Mouse (Mus musculus) liver, adult (tissue): ENCODE results near the gene Cep85l.

Experiments
- GATA4 ChIP-seq: IDR thresholded peaks from 2 replicates; pipeline ENCODE4 v1.6.1; 2014; ENCODE audit warnings: mild to moderate bottlenecking, low read length; ENCODE audit not compliant: insufficient replicate concordance

The Cep85l gene

GRCm38 (mm10) chr10:53379709-53380106 lies at the start of gene Cep85l:
Gene Cep85l (minus strand): TSS chr10:53379947.
- TF ChIP-seq GATA4: no peak

- TF ChIP-seq GATA4: no peak
These were observed 49.1 kb upstream of the Cep85l start for GRCm38 (mm10) chr10:53428695-53429447.

DNA sequence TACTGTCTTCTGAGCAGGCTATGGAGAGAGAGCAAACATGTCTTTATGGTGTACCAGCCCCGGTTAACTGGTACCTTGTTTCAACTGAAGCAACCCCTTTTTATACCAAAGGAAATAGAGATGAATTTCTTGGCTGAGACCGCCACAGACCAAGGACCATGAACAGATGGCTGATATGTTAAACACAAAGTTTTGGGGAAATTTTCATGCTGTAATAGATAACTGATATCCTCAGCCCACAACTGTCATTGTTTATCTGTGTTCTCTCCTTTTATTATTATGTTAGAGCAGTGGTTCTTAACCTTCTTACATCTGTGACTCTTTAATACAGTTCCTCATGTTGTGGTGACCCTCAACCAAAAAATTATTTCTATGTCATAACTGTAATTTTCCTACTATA lies 46.8 kb upstream of the Cep85l start:
- TF ChIP-seq GATA4: no peak

DNA sequence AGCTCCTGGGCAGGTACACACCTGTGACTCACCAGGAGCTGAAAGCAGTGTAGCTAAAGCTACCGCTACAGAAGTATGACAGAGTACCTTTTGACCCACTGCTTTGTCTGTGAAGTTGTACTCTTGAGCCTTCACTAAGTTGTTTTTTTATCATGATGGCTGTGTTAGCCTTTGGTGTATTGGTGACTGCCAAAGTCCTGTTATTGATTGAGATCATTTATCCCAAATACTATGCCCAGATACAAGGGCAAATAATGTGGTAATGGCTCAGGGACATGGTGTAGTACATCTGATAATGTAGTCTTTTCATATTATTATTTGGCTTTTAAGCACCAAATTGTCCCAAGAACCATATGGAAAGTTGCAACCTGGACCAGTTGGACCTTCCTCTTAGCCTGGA lies 43.3 kb upstream of the Cep85l start:
- TF ChIP-seq GATA4: peak; percentile 65

GRCm38 (mm10) chr10:53422206-53422605 lies 42.5 kb upstream of the Cep85l start:
- TF ChIP-seq GATA4: no peak

- no peak for TF ChIP-seq GATA4
These were observed 41.9 kb upstream of the Cep85l start for GRCm38 (mm10) chr10:53421613-53422012.

DNA sequence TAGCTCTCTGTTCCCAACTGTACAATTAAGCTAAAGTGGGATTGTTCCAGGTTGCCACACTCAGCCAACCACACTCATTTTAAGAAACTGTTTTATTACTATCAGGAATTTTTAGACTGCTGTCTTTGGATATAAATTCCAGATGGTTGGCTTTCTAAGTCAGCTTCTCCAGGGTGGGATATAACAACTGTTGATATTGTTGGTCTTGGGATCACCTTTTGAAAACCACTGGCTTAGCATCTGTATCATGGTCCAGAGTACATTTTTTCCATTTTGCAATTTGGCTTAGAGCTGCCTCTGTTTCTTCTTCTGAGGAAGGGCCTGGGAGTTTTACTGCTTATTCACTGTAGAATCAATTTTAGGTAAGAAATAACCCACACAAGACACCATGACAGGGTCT lies 40.3 kb upstream of the Cep85l start:
- no peak for TF ChIP-seq GATA4

DNA sequence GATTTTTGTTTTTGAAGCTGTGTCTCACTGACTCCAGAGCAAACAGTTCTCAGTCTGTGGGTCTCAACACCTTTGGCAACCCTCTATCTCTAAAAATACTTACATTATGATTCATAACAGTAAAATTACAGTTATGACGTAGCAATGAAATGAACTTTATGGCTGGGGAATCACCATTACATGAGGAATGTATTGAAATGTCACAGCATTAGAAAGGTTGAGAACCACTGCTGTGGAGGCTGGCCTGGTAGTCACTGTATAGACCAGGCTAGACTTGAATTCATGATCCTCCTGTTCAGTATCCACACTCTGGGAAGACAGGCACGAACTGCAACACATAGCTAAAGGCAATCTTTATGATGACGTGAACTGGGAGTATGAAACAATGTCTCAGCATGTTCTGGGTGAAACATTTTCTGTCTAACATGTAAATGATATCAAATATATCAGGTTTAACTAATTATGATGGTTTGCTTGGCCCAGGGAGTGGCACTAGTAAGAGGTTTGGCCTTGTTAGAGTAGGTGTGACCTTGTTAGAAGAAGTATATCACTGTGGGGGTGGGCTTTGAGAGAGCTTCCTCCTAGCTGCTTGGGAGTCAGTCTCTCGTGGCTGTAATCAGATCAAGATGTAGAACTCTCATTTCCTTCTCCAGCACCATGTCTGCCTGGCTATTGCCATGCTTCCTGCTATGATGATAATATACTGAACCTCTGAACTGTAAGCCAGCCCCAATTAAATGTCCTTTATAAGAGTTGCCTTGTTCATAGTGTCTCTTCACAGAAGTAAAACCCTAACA lies 39.6 kb upstream of the Cep85l start:
- TF ChIP-seq GATA4: no peak

DNA sequence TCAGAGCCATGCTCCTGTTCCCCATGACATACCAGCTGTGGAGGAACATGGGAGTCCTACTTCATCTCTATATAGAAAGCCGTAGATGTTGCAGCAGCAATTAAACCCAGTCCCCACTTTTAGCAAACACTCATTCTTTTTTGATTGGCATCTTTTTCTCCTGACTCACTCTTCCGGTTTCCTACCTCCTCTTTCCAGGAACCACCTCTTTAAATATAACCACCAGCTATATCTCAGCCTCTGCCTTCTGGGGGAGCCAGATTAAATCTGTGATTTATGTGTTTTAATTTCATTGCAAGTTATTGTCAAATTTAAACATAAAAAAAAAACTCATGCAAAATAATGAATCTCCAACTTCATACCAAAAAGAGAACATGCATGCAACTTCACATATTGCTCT lies 37.3 kb upstream of the Cep85l start:
- no peak for TF ChIP-seq GATA4

DNA sequence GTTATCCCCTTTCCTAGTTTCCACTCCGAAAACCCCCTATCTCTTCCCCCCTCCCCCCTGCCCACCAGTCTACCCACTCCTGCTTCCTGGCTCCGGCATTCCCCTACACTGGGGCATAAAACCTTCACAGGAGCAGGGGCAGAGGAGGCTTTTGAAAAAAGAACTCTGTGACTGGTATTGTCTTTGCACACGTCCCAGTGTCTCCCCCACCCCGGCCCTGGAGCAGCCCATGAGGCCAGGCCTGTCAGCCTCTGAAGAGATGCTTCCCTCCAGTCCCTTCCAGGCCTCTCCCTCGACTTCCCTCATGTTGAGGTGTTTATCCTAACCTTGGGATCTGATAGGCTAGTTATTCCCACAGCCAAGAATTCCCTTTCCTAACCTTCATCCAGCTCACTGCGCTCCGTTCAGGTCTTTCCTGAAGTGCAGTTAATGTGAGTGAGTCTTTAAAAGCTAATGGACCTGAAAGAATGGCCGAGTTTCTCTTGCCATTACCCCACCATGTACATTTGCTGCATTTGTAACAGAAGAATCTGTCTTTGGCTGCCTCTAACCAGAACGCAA lies 36.5 kb upstream of the Cep85l start:
- TF ChIP-seq GATA4: no peak

DNA sequence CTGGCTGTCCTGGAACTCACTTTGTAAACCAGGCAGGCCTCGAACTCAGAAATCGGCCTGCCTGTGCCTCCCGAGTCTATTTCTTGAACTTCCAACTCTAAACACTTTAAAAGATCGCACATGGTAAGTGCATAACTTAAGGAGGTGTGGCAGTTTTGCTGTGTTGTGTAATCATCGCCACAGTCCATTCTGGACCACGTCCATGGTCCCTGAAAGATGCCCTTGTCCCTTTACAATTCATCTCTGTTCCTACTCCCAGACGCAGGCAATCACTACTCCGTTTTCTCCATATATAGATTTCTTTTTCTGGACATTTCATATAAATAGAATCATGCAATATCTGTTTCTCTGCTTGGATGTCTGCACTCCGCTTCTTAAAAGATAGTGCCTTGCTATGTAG lies 35.5 kb upstream of the Cep85l start:
- TF ChIP-seq GATA4: no peak

DNA sequence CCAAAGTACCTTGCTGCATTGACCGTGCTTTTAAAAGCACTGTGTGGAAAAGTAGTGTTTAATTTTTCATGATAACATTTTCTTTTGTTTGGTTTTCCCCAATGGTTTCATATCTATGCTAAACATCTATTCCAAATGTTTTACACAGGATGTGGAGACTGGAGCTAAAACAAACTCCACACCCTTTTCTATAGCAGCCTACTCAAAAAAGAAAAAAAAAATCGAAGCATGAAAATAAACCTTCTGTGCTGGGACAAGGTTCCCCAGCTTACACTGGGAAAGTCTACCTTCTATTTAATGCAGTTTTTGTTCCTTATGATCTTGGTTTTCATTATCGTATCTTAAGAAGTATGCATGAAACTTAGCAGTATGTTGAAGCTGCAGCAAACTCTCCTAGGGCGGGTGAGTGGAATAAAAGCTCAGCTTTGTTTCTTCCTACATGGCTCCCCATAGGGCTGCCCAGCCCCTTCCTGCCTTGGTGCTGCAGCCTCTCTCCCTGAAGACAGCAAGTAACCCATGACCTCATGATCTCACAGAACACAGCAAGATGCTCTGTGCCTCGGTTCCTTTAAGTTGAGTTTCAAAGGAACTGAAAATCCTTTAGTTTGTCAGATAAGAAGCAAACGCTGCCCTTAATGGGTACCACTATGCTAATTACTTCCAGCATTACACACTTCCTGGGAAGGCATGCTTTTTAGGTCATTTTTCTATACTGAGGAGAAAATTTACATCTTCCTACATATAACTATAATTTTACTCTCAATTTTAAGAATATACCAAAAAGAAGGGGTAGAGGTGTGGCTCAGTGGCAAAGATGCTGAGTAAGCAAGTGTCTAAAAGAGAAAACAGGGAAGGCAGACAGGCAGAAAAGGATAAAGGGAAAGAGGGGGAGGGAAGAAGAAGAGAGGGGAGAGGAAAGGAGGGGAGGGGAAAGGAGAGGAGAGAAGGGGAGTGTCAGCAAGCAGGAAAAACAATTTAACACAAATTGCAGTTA lies 34.6 kb upstream of the Cep85l start:
- no peak for TF ChIP-seq GATA4

GRCm38 (mm10) chr10:53412936-53413335 lies 33.2 kb upstream of the Cep85l start:
- no peak for TF ChIP-seq GATA4

DNA sequence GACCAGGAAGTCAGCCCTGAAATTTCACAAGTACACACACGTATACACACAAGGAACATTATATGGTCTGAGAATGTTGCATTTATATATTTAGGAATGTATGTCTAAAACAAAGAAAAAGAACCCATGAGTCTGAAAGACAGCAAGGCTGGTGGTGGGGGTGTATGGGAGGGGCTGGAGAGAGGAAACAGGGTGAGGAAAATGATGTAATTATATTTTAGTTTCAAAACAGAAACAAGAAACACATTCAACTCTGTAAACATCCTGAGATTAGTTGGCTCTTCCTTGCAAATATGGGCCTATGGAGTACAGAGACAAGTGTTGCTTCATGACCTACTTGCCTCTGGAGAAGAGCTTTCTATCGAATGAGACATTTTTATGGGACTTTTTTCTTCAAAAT lies 32.4 kb upstream of the Cep85l start:
- no peak for TF ChIP-seq GATA4

DNA sequence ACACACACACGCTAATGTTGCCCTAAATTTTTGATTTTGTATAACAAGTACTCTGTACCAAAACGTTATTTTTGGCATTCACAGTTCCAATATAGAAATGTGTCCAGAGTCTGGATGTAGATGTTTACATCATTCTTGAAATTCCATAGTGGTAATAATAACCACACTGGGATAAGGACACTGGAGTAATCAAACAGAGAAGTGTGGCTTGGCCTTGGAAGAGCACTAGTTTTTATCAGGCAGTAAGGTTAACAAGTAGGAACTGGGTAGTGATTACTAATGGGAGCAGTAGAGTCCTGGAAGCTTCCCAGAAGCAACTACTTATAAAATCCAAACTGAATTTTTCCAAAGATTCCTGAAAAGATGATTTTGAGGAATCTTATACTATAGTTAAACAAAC lies 31.1 kb upstream of the Cep85l start:
- no peak for TF ChIP-seq GATA4
